Mouse (Mus musculus) heart, adult 8-10 months (tissue): Measurements from ENCODE around the gene Btbd9. TPM values are rescaled to one million over a fixed set of nuclear protein-coding genes. Genes with fewer than 3 reads are reported as not detected.

ENCODE experiments used
- DNase-seq: peaks from one replicate; pipeline ENCODE4 v3.0.0; 2022; ENCODE audit warnings: low spot score
- total RNA-seq, 4 experiments: library from RNA; stranded (reverse); gene quantifications; 2 replicates each; pipeline ENCODE4 v1.2.4; 2022

The Btbd9 gene
- total RNA-seq, 4 experiments from 2014 or later: 20.4 to 24.3 (median 22.5) TPM

DNA sequence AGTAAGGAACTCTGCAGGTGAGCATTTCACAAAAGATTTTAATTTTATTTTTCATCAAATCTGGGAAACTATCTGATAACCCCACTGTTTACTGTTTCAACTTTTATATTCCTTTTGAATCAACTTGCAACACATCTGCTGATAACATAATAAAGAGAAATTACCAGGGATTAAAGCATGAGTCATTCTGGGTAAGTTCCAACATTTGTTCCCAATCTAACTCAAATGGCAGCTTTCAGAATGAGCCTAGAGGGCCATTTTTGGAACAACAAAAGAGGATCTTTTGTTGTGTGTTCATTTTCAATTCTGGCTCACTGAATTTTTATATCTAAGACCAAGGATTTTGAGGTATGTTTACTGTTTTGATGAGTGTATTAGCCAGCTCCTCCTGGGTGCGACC, 185.1 kb downstream of the Btbd9 start:
- no peak for DNase-seq

DNA sequence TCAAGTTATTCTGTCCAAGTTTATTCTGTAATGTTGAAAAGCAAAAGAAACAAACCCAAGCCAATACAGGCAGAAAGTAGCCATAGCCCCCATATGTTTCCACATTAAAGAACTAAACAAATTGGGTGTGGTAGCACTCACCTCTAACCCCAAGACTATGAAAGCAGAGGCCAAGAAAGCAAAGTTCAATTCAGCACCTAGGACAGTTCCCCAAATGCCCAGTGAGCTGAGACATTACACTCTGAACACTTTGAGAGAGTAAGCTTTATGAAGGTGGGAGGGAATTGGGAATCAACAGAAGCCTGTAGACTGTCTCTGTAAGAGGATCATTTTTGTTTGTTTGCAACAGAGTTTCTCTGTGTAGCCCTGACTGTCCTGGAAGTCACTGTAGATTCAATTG, 186.6 kb downstream of the Btbd9 start:
- no peak for DNase-seq

DNA sequence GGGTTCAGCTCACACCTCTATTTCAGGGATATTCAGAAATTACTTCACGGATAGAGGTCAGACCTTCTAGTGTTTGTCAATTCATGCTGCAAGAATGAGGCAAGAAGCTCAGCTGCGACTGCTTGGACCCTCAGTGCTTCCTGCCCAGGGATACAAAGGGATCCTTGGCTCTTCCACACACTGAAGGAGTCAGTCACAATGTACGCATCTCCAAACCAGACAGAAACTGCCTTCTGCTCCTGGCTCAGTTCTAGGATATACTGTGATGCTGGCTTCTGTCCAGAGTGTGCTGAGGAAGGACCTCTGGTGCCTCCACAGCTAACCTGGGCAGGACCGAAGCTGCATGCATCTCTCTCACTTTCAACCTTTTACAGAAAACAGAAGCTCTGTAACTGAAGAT, 187.5 kb downstream of the Btbd9 start:
- no peak for DNase-seq

DNA sequence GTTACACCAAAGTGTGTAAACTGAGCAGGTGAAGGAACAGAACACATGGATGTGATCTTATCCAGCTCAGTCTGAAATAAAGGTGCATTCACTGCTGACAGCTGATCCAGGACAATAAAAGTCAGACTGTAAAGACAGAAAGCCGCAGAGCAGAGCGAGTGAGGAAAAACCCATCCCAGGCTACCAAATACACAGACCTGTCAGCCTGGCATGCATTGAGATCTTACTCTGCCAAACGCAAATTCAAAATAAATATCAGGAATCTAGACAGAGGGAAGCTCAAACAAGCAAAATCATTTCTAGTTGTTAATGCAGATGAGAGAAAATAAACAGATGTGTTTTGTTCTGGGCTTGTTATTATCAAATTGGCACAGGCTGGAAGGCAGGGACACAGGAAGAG, 187.9 kb downstream of the Btbd9 start:
- DNase-seq: no peak

DNA sequence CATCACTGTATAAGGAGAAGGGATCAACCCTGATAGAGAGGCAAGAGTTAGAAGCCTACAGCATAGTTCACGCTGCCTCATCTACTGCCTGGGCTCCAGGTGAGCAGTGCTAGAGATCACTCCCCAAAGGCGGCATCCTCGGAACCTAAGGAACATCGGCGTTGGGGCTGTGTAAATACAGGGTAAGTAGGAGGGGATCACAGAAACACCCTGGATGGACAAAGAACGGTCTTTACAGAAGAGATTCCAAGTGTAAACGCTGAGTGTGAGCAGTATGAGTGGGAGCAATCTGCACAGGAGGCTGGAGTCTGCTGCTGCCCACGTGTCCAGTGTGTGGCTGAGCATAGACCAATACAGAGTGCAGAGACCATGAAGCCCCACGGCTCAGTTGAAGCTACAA, 190.0 kb downstream of the Btbd9 start:
- DNase-seq: no peak

DNA sequence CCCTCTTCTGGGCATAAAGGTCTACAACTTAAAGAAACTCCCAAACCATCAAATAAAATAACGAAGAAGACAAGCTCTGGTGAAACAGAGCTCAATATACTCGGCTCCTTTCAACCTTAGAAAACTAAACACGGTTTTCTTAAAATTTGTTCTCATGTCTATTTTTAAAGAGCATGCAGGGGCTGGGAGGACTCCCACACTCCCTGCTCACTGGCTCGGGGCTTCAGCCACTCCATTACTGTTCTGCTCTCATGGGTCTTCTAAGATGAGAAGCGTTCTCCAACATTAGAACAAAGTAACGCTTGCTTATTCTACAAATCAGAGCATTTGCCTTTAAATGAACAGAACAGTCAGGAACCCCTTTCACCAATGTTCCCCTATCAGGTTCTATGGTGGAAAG, 192.6 kb downstream of the Btbd9 start:
- no peak for DNase-seq

DNA sequence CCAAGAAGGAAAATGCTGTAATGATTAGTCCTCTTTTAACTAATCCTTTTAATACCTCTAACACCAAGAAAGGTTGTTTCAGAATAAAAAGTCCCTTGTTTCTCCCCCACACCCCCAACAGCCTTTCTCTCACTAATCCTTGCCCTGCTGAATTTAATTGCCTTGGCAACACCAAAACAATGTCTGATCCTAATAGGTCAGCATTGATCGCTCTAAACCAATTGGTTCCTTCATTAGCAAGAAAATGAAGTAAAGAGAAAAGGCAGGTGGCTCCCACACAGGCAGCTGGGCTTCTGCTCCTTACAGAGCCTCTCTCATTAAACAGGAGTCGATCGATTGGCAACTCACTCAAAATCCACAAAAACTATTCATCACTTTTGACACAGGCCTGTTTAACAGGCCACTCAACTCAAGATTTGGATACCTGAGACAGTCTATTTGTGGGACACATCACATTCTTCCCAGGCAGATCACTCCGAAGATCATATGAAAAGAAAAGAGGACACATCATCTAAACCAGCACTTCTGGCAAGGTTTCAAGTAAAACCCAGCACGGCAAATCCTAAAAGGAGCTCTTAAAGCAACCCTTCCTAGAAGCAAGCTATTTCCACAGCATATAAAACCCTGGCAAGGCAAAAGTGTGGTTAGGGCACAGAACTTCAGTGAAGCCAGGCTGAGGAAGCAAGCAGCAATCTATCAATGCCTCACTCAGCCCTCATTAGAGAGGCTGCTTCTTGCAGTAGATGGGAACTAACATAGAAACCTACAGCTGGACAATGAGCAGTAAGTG, 197.9 kb downstream of the Btbd9 start:
- no peak for DNase-seq

DNA sequence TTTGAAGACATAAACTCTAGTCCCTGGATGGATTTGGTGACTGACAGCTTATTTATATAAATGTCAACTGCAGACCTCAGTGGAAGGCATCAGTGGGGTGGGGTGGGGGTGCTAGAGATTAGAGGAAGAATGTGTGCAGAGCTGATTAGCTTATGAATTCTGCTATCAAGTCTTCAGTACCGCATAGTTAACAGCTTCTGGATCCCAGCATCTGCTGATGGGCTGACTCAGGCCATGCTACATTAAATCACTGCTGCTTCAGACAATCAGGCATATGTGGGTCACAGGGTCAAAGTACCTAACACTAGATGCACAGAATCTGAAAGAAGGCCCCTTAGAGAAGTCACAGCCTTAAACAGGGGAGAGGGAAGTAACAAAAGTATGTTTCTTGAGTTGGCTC, 198.5 kb downstream of the Btbd9 start:
- DNase-seq: no peak

DNA sequence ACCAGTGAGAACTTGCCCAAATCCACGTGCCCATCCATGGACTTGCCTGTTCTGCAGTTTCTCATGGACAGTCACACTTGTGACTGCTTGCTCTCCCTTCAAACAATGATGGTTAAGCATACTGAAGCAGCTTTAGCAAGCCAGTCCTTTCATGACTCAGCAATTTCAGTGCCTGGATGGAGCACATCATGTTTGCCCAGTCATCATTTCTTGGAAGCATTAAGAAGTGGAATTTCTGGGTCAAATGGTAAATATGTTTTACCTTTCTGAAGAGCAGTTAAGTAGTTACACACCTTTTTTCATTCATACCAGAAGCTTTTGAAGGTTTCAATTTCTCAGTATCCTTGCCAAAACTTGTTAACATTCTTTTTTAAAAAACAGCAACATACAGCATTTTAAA, 201.2 kb downstream of the Btbd9 start:
- no peak for DNase-seq

DNA sequence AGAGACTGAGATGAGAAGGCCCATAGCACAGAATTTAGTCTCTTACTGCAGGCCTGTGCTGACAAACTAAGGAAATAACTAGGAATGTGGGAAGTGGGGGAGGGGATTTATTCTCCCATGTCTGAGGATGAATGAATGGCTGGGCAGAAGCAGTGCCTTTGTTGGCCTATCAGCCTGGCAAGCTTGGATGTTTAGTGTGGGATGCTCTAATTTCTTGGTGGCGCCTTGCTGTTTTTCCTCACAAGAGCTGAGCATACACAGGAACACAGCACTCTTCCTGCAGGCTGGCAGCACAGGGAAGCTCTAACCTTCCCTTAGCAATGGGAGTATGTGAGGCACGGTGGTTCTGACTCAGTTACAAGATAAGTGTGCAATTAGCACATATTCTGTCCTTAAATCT, 207.7 kb downstream of the Btbd9 start:
- no peak for DNase-seq

DNA sequence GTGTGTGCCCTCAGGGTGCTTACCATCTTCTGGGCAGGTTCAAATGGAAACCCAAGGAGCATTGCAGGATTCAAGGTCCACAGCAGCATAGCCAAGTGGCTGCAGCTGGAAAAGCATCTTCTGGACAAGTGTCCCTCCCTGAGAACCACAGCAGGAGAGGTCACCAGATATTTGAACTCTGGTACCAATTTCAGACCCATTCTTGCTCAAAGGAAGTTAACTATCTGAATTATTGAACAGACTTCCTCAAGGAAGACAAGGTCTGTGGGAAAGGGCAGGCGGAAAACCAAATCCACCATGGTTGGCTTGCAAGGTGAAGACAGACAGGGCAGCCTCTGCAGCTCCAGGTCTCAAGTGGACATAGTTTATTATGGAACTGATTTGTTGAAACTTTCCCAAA, 211.6 kb downstream of the Btbd9 start:
- DNase-seq: no peak

DNA sequence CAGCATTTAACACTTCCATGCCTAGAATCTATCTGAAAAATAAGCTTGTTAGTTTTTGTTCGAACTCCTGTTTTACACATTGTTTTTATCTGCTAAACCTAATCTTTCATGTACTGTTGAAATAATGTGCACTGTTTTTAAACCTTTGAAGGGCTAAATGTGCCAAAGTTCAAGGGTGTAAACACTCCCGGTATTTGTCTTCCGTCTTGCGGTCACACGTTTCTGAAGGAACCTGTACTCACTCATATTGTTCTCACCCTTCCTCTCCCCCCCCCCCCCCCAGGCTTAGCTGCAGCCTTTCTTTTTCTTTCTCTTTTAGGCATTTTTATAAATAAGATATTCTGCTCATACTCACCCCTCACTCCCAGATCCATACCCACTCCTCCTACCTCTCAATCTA, 212.9 kb downstream of the Btbd9 start:
- no peak for DNase-seq

DNA sequence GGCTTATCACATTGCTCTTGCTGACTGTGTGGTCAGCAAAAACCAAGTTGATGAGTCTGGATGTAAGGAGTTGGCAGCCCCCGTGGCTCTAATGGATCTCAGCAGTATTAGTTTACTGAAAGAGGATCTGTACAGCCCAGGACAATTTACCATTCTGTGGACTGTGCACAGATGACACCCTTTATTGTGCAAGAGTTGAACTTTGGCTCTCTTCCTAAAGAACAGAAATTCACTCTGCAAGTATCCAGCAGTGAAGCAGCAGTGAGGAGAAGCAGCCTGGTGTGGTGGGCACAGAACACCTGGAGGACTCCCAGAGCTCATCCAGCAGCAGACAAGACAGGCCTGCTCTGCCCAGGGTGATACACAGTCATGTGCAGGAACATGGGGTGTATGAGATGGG, 215.6 kb downstream of the Btbd9 start:
- DNase-seq: no peak

DNA sequence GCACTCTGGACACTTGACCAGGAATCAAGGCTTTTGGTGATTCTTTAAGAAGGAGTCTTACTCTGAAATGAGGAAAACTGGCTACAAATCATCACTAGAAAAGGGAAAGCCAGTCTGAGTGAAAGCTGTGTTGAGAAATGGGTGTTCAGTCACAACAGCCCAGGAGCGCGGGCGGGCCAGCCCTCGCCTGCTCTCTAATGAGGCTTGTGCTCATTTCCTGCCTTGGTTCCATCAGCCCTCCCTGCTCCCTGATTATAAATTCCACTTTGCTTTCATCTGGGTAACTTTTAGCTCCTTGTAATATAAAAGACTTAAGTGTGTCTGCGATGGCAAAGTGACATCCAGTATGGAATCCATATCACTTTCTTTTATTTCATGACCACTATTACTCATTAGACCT, 216.9 kb downstream of the Btbd9 start:
- DNase-seq: no peak

DNA sequence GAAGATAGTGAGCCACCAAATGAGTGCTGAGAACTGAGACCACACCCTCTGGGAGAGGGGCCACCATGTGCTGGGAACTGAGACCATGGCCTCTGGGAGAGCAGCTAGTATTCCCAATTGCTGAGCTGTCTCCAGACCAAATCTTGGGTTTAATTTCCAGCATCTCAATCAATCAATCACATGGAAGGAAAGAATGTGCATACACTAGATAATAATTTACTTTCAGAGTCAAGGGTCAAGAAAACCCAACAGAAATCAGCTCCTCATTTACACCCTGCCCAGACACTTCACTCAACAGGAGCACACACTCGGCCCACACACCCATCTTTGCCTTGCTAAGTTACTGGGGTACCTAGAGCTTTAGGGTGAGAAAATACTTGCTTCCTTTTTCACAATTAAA, 220.9 kb downstream of the Btbd9 start:
- DNase-seq: no peak

DNA sequence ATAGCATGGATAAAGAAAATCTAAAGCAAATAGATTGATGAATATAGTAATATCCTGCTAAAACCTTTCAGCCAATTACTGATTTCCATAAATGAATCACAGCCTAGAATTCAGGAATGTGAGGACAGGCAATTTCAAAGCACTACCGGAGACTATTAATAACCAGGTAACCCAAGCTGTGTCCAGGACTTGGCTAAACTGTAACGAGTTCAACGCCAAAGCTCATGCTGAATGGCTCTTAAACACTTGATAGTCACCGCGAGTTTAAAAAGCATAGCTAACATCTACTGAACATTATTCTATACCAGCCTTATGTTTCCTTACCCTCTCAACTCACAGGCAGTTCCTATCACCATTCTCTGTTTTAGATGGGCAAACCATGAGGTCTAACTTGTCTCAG, 221.9 kb downstream of the Btbd9 start:
- DNase-seq: no peak

DNA sequence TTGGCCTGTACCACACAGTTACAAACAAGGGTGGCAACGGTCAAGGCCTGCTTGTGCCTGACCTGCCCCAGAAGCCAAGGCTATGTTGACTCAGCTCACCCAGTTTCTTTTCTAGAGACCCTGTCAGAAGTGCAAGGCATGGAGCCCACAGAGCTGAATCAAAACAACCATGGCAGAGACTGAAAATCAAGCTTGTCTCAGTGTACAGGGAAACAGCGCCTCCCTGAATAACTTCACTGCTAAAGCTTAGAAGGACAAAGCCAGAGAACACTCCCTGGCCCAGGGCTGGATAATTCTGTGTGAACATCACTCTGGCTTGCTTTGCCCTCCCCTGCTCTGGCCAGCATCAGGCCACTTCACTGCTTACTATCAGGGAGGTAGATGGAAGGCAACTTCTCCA, 228.3 kb downstream of the Btbd9 start:
- no peak for DNase-seq

DNA sequence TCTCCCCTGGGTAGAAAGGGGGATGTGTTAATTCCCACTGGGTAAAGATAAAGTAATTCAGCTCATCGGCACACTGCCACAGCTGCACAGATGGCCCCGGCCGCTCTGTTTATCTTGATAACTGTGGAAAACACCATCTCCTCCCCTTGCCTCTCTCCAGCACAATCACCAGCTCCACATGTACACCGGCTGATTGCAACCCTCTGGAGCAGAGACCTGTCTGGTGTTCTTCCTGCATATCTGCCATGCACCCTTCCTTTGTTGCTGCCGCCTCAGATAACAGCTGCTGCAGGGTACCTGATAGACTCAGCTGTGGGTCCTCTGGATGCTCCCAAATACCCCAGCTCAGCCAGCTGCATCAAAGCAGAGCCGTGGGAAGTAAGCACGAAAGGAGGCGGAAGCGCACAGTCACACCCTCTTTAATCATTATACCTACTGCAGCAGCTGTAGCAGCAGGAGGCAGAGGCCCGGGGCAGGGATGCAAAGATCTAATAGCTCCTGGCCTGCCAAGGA, 229.1 kb downstream of the Btbd9 start:
- DNase-seq: no peak

DNA sequence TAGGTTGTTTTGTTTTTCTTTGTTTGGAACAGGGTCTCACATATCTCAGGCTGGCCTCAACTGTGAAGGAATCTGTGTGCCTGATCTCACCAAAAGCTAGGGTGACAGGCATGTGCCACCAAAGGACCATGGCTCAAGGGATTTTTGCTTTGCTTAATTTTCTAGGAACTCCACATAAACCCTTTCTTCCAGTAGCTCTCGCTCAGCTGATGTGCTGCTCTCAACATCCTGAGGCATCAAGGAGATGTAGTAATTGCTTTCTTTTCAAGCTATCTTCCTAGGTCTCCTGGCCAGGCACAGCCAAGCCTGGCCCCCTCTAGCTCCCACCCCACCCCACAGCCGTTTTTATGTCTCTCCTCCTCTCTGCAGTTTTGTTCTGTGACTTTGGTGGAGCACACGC, 231.3 kb downstream of the Btbd9 start:
- DNase-seq: no peak

DNA sequence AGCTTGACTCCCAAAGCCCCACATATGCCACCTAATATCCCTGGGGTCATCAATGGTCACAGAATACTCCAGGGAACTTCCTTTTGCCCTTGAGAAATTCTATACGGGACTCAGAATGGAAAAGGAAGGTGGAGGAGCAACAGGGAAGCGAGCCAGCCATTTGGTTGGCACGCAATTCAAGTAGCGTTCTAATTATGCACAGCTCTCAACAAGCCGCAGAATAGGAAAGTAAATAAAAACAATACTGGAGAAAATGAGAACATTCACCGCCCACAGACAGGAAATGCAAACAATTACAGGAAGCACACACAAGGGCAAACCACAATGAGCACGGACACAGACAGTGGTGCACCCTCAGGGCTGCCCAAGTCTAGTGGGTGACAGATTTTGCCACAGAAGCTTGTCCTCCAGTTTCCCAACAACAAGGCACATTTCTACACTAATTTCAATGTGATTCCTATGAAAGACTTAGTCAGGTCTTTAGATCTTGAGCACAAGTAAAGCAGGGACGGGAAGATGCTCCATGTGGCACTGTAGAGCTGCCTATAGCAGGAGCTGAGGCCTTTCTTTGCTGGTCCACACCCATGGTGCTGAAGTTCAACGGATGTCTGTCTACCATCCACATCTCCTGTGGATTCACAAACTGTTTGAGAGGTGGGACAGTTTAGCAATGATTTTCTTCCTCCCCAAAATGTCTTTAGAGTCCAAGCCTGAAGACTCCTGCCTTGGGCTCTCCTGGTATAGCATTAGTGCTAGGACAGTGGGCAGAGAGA, 232.4 kb downstream of the Btbd9 start:
- no peak for DNase-seq

DNA sequence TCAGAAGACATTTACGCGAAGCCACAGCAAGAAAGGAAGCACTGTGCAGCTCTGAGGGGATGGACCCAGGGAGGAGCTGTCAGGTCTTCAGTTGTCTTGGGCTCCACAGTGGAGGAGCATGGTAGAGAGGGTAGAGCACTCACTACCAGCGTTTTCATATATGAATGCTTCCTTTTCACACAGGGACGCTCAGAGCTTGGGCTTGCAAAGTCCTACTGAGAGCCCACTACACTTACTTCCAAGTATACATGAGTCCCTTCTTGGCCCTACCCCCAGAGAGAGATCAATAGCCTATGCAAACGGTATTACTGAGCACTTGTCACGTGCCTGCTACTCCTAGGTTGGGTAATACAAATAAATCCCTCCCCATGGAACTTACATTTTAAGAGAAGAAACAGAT, 234.7 kb downstream of the Btbd9 start:
- no peak for DNase-seq

DNA sequence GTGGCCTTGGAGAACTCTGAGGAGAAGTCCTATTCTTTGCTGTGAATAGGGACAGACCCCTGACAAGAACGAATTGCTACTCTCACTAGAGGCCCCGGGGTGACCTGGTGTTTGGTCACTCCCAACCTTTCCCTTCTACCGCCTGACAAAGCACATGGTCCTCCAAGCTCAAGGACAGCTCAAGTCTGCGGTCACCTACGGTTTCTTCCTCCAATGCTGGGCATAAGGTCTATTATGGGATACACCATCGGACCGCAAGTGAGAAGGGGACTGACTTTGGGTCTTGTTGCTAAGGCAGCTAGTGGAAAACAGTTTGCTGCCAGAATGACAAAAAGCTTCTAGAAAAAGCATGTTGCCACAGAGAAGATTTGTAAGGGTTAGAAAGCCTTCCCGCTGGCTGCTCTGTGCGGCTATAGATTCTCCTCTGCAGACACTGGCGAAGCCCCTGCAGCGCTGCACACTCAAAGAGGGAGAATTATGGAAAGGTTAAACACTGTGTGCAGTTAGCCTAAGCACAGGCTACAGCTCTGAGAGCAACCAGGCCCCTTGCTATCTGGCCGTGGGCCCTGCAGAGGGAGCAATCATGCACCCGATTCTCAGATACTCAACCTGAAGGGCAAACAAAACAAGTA, 235.7 kb downstream of the Btbd9 start:
- no peak for DNase-seq

DNA sequence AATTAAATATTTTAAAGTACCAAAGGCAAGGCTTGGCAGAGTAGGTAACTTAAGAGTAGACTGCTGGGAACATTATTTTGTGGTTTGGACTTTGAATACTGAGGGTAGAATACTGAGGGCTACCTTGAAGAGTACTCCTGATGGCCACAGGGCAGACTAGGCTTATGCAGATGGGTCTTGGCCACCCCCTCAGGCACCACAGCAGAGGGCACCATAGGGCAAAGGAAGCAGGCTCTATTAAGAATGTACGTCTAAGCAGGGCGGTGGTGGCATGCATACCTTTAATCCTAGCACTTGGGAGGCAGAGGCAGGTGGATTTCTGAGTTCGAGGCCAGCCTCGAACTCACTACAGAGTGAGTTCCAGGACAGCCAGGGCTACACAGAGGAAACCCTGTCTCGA, 237.0 kb downstream of the Btbd9 start:
- DNase-seq: no peak
